Mouse (Mus musculus) gastrocnemius, adult 2 months (tissue): ENCODE data around the gene Mdga2. TPM values are rescaled to one million over a fixed set of nuclear protein-coding genes. Genes with fewer than 3 reads are reported as not detected.

ENCODE experiments used
- DNase-seq: peaks from one replicate; pipeline ENCODE4 v3.0.0; 2022
- H3K27ac ChIP-seq: fragments of 200-600 bp; 2 replicates; pipeline ENCODE4 v1.8.1; 2022; ENCODE audit warnings: mild to moderate bottlenecking
- H3K4me3 ChIP-seq: fragments of 200-600 bp; 2 replicates; pipeline ENCODE4 v1.8.1; 2022; ENCODE audit warnings: mild to moderate bottlenecking, moderate library complexity
- CTCF ChIP-seq: fragments of 200-600 bp; IDR thresholded peaks from 2 replicates; pipeline ENCODE4 v1.8.1; 2022; ENCODE audit warnings: antibody characterized with exemption, mild to moderate bottlenecking, moderate library complexity
- intact Hi-C: fragments of 180-260 bp; cut with DNase I; formaldehyde crosslinking; loops from one replicate; pipeline ENCODE4 v1.15.1; 2025
- total RNA-seq, 2 experiments: library from RNA; stranded (reverse); gene quantifications; 2 replicates each; pipeline ENCODE4 v1.2.3; 2021

The Mdga2 gene
- total RNA-seq, 2 experiments from 2014 or later = 0.08 TPM; not detected in 1

- no peak for TF ChIP-seq CTCF
- intact Hi-C loops = no loop called here
- no peak for DNase-seq
- Histone ChIP-seq H3K4me3 (no peak overlapping the region), H3K27ac (no peak overlapping the region)
Measured at GRCm38 (mm10) chr12:67140131-67140530, 82.2 kb downstream of the Mdga2 start.

- Histone ChIP-seq H3K4me3 (no peak overlapping the region), H3K27ac (no peak overlapping the region)
- DNase-seq = no peak
- no peak for TF ChIP-seq CTCF
- intact Hi-C loops = no loop called here
Measured at GRCm38 (mm10) chr12:67127457-67127856, 94.9 kb downstream of the Mdga2 start.

- TF ChIP-seq CTCF = no peak
Measured at GRCm38 (mm10) chr12:67123874-67124273, 98.5 kb downstream of the Mdga2 start.

GRCm38 (mm10) chr12:67118652-67119515, 103.5 kb downstream of the Mdga2 start:
- no peak for TF ChIP-seq CTCF
- Histone ChIP-seq H3K27ac (no peak overlapping the region), H3K4me3 (no peak overlapping the region)
- no peak for DNase-seq
- intact Hi-C loops = no loop called here

More at GRCm38 (mm10) chr12:67123874-67124273, 98.5 kb downstream of the Mdga2 start:
- Histone ChIP-seq H3K27ac (no peak overlapping the region), H3K4me3 (no peak overlapping the region)
- DNase-seq = no peak
- intact Hi-C loops = no loop called here

- H3K27ac ChIP-seq = no peak overlapping the region
- no peak overlapping the region for H3K4me3 ChIP-seq
- no peak for DNase-seq
- intact Hi-C loops = no loop called here
- TF ChIP-seq CTCF = no peak
Measured at GRCm38 (mm10) chr12:67104171-67104570, 118.2 kb downstream of the Mdga2 start.

- no peak for DNase-seq
- Histone ChIP-seq H3K27ac (no peak overlapping the region), H3K4me3 (no peak overlapping the region)
- intact Hi-C loops = no loop called here
- no peak for TF ChIP-seq CTCF
Measured at GRCm38 (mm10) chr12:67094414-67094813, 127.9 kb downstream of the Mdga2 start.

- no peak for TF ChIP-seq CTCF
- intact Hi-C loops = no loop called here
- no peak for DNase-seq
- H3K27ac ChIP-seq = no peak overlapping the region
- no peak overlapping the region for H3K4me3 ChIP-seq
Measured at GRCm38 (mm10) chr12:67090420-67090965, 131.9 kb downstream of the Mdga2 start.

- no peak for DNase-seq
- no peak for TF ChIP-seq CTCF
- H3K4me3 ChIP-seq = no peak overlapping the region
- H3K27ac ChIP-seq = no peak overlapping the region
- intact Hi-C loops = no loop called here
Measured at GRCm38 (mm10) chr12:67059136-67060014, 163.0 kb downstream of the Mdga2 start.

- H3K27ac ChIP-seq = no peak overlapping the region
- DNase-seq = no peak
- TF ChIP-seq CTCF = no peak
- H3K4me3 ChIP-seq = no peak overlapping the region
- intact Hi-C loops = no loop called here
Measured at GRCm38 (mm10) chr12:67056621-67057020, 165.7 kb downstream of the Mdga2 start.

GRCm38 (mm10) chr12:67045099-67045750, 177.1 kb downstream of the Mdga2 start:
- TF ChIP-seq CTCF = no peak
- Histone ChIP-seq H3K4me3 (no peak overlapping the region), H3K27ac (no peak overlapping the region)
- intact Hi-C loops = no loop called here
- no peak for DNase-seq

- no peak for DNase-seq
- Histone ChIP-seq H3K27ac (no peak overlapping the region), H3K4me3 (no peak overlapping the region)
- intact Hi-C loops = no loop called here
- no peak for TF ChIP-seq CTCF
Measured at GRCm38 (mm10) chr12:67041865-67042264, 180.5 kb downstream of the Mdga2 start.

GRCm38 (mm10) chr12:67035509-67036261, 186.7 kb downstream of the Mdga2 start:
- intact Hi-C loops = no loop called here
- no peak for DNase-seq
- TF ChIP-seq CTCF = no peak
- no peak overlapping the region for H3K4me3 ChIP-seq
- no peak overlapping the region for H3K27ac ChIP-seq
